Mouse (Mus musculus) neural tube, embryonic 11.5 days (tissue): Measurements from ENCODE around the gene Abcd2. TPM values are rescaled to one million over a fixed set of nuclear protein-coding genes. Genes with fewer than 3 reads are reported as not detected.

ENCODE experiments used
- ATAC-seq: fragments of 200-750 bp; cut with Nextera tagmentation; 2 replicates; pipeline ENCODE4 v1.8.0; 2017; ENCODE audit warnings: moderate number of reproducible peaks, mild to moderate bottlenecking, moderate TSS enrichment, moderate library complexity; ENCODE audit not compliant: insufficient read depth, low FRiP score, low TSS enrichment
- DNase-seq: peaks from one replicate; pipeline ENCODE4 v3.0.0-alpha.2; 2015; ENCODE audit warnings: low spot score
- H3K27ac ChIP-seq: fragments of 300-500 bp; sonication (generic); 2 replicates; pipeline ENCODE4 v1.5.1; 2014; ENCODE audit warnings: low read depth, mild to moderate bottlenecking, low read length
- H3K27me3 ChIP-seq: fragments of 300-500 bp; sonication (generic); 2 replicates; pipeline ENCODE4 v1.6.1; 2014; ENCODE audit warnings: mild to moderate bottlenecking, low read length, mixed read lengths; ENCODE audit not compliant: control insufficient read depth, insufficient read depth
- H3K36me3 ChIP-seq: fragments of 300-500 bp; sonication (generic); 2 replicates; pipeline ENCODE4 v1.6.1; 2014; ENCODE audit warnings: mild to moderate bottlenecking, low read length, moderate library complexity, mixed read lengths; ENCODE audit not compliant: control insufficient read depth, insufficient read depth
- H3K4me1 ChIP-seq: fragments of 300-500 bp; sonication (generic); 2 replicates; pipeline ENCODE4 v1.6.1; 2014; ENCODE audit warnings: low read length, mixed read lengths; ENCODE audit not compliant: control insufficient read depth, insufficient read depth
- H3K4me2 ChIP-seq: fragments of 300-500 bp; sonication (generic); 2 replicates; pipeline ENCODE4 v1.6.1; 2014; ENCODE audit warnings: low read depth, mild to moderate bottlenecking, moderate library complexity
- H3K4me3 ChIP-seq: fragments of 300-500 bp; sonication (generic); 2 replicates; pipeline ENCODE4 v1.5.1; 2014; ENCODE audit warnings: low read depth, low read length
- H3K9ac ChIP-seq: fragments of 300-500 bp; sonication (generic); 2 replicates; pipeline ENCODE4 v1.6.1; 2014; ENCODE audit warnings: mild to moderate bottlenecking, low read length
- H3K9me3 ChIP-seq: fragments of 300-500 bp; sonication (generic); 2 replicates; pipeline ENCODE4 v1.6.1; 2016; ENCODE audit warnings: low read length; ENCODE audit not compliant: control insufficient read depth
- WGBS: fragments of 180-500 bp; shearing (Covaris S2); extraction: QIAGEN DNeasy Blood & Tissue Kit; methylation state at CpG from one replicate; pipeline ENCODE4 v1.1.7; 2014; 5-methylcytosine and 5-hydroxymethylcytosine counted together
- polyA plus RNA-seq: library from polyadenylated mRNA; unstranded; fragments of >200 nt; fragmentation: Nextera tagmentation; extraction: Ambion mirVana; gene quantifications from 2 replicates; pipeline ENCODE4 v1.2.1, GENCODE M21; 2014

The Abcd2 gene
- polyA plus RNA-seq, 1 experiment from 2014 or later: 15.5 TPM

- H3K27ac ChIP-seq: no peak overlapping the region
- 92% methylated on average over 7 of the region's 7 CpGs for WGBS
- DNase-seq: no peak
- no peak for ATAC-seq
- H3K27me3 ChIP-seq: no peaks in the 10 kb centered on the region
- no peak overlapping the region for H3K4me3 ChIP-seq
- H3K4me2 ChIP-seq: no peak overlapping the region
- H3K9ac ChIP-seq: no peak overlapping the region
- H3K9me3 ChIP-seq: no peaks in the 10 kb centered on the region
- H3K4me1 ChIP-seq: no peaks in the 10 kb centered on the region
- H3K36me3 ChIP-seq: no peaks in the 10 kb centered on the region
Measured at GRCm38 (mm10) chr15:91112555-91113209, 78.9 kb downstream of the Abcd2 start.

- no peak overlapping the region for H3K4me2 ChIP-seq
- DNase-seq (no peak), ATAC-seq (no peak)
- H3K4me1 ChIP-seq: no peaks in the 10 kb centered on the region
- WGBS: 94% methylated on average over 5 of the region's 5 CpGs
- H3K36me3 ChIP-seq: no peaks in the 10 kb centered on the region
- no peak overlapping the region for H3K4me3 ChIP-seq
- H3K27ac ChIP-seq: no peak overlapping the region
- no peaks in the 10 kb centered on the region for H3K27me3 ChIP-seq
- no peaks in the 10 kb centered on the region for H3K9me3 ChIP-seq
- no peak overlapping the region for H3K9ac ChIP-seq
Measured at GRCm38 (mm10) chr15:91108102-91108659, 83.4 kb downstream of the Abcd2 start.

- Histone ChIP-seq H3K9ac (no peak overlapping the region), H3K4me1 (no peaks in the 10 kb centered on the region), H3K27me3 (no peaks in the 10 kb centered on the region), H3K27ac (no peak overlapping the region), H3K36me3 (no peaks in the 10 kb centered on the region), H3K4me3 (no peak overlapping the region), H3K9me3 (no peaks in the 10 kb centered on the region), H3K4me2 (no peak overlapping the region)
- WGBS: 43% methylated on average over 3 of the region's 3 CpGs
- ATAC-seq (no peak), DNase-seq (no peak)
Measured at GRCm38 (mm10) chr15:91104934-91105333, 86.7 kb downstream of the Abcd2 start.

DNA sequence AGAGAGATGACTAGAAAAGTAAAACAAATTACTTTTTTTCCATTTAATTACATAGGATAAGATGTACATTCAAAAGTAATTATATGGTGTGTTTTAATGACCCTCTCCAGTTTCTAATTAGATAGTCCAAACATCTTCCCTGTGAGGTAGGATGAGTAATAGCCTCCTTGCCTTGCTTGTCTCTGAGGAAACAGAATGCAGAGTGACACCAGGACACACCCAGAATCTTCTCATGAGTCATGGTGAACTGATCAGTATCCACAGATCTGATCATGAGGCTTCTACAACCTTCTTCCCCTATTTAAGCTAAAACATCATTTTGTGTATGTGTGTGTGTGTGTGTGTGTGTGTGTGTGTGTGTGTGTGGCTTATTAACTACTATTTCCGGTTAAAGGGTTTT lies 87.3 kb downstream of the Abcd2 start:
- H3K27me3 ChIP-seq: no peaks in the 10 kb centered on the region
- H3K9me3 ChIP-seq: no peaks in the 10 kb centered on the region
- no peak for ATAC-seq
- no peak overlapping the region for H3K4me3 ChIP-seq
- no peak overlapping the region for H3K9ac ChIP-seq
- H3K4me1 ChIP-seq: no peaks in the 10 kb centered on the region
- H3K4me2 ChIP-seq: no peak overlapping the region
- H3K36me3 ChIP-seq: no peaks in the 10 kb centered on the region
- no peak overlapping the region for H3K27ac ChIP-seq
- DNase-seq: no peak
- WGBS: 85% methylated on average over 1 of the region's 1 CpGs

DNA sequence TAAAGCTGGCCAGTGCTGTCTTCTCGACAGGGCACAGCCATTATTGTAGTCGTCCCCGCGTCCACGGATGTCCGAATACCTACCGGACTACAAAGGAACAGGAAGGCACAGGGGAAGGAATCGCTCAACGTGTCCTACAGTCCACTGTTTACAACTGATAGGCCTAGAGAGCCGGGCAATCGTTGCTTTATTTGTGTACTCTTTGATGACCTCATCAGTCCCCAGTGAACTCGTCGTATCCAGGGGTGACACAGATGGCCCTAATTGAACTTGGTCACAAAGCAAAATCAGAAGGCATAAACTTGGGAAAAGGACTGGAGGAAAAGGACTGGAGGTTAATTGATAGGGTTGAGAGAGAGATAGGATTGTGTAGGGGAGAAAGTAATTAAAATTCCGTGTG lies 87.8 kb downstream of the Abcd2 start:
- Histone ChIP-seq H3K4me3 (no peak overlapping the region), H3K36me3 (no peaks in the 10 kb centered on the region), H3K9me3 (no peaks in the 10 kb centered on the region), H3K4me2 (no peak overlapping the region), H3K27me3 (no peaks in the 10 kb centered on the region), H3K27ac (no peak overlapping the region), H3K9ac (no peak overlapping the region), H3K4me1 (no peaks in the 10 kb centered on the region)
- WGBS: 71% methylated on average over 14 of the region's 14 CpGs
- ATAC-seq (no peak), DNase-seq (no peak)

GRCm38 (mm10) chr15:91103305-91103704 lies 88.3 kb downstream of the Abcd2 start:
- ATAC-seq (no peak), DNase-seq (no peak)
- no peak overlapping the region for H3K4me2 ChIP-seq
- no peaks in the 10 kb centered on the region for H3K9me3 ChIP-seq
- no peaks in the 10 kb centered on the region for H3K27me3 ChIP-seq
- H3K27ac ChIP-seq: no peak overlapping the region
- H3K36me3 ChIP-seq: no peaks in the 10 kb centered on the region
- H3K4me3 ChIP-seq: no peak overlapping the region
- no peaks in the 10 kb centered on the region for H3K4me1 ChIP-seq
- no peak overlapping the region for H3K9ac ChIP-seq
- 92% methylated on average over 8 of the region's 8 CpGs for WGBS

DNA sequence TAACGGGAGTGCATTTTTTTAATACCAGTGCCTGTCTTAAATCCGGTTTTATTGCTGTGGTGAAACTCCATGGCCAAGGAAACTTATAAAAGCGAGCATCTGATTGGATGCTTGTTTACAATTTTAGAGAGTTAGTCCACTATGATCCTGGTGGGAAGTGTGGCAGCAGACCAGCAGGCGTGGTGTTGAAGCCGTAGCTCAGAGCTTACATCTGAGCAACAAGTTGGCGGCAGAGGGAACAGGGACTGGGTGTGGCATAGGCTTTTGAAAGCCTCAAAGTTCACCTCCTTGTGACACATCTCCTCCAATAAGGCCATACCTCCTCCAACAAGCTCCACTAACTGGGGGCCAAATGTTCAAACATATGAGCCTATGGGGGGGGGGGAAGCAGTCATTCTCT lies 95.0 kb downstream of the Abcd2 start:
- Histone ChIP-seq H3K36me3 (no peaks in the 10 kb centered on the region), H3K9me3 (no peaks in the 10 kb centered on the region), H3K27me3 (no peaks in the 10 kb centered on the region), H3K4me1 (0 out of 2 replicates have a peak, but pooled peaks cover 6% of the 10 kb centered on the region), H3K9ac (no peak overlapping the region), H3K4me2 (no peak overlapping the region), H3K27ac (no peak overlapping the region), H3K4me3 (no peak overlapping the region)
- ATAC-seq (no peak), DNase-seq (no peak)
- WGBS: 90% methylated on average over 6 of the region's 6 CpGs

Other genes with a start within 250 kb of the Abcd2 start
- gene Kif21a, start 141.9 kb downstream of the Abcd2 start, polyA plus RNA-seq: 31.4 and 34.6 TPM in 2 replicates
- not detected in 2 replicates for gene CN725425, start 7.7 kb upstream of the Abcd2 start, polyA plus RNA-seq